Mouse (Mus musculus) kidney, adult 9 months (tissue): ENCODE data around the gene Rpl5.

Experiments used
- DNase-seq: peaks from one replicate; pipeline ENCODE4 v3.0.0; 2022

Gene Rpl5

GRCm38 (mm10) chr5:107900206-107901013 is at the start of gene Rpl5:
Gene Rpl5 (plus strand): TSS chr5:107900502.
- peak; percentile 97 for DNase-seq

DNA sequence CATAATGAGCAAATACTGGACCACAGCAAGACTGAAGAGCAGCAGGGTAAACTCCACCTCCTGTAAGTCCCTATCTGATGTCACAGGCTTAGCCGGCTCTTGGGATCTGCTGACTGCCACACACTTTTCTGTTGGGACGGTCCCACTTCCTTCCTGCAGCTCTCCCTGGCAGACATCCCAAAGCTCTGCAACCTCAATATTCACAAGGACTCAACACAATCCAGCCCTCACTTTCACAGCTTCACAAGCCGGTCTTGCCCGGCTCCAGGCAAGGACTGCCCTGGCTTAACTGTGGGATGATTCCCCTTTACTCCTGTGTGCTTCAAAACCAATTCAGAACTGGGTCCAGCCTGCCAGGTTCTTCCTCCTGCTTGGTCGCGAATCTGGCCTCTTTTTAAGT is 46.5 kb upstream of the Rpl5 start:
- peak; percentile 45 for DNase-seq

GRCm38 (mm10) chr5:107854556-107854955 is 45.7 kb upstream of the Rpl5 start:
- DNase-seq, result no peak

GRCm38 (mm10) chr5:107855546-107855945 is 44.8 kb upstream of the Rpl5 start:
- DNase-seq, result no peak

DNA sequence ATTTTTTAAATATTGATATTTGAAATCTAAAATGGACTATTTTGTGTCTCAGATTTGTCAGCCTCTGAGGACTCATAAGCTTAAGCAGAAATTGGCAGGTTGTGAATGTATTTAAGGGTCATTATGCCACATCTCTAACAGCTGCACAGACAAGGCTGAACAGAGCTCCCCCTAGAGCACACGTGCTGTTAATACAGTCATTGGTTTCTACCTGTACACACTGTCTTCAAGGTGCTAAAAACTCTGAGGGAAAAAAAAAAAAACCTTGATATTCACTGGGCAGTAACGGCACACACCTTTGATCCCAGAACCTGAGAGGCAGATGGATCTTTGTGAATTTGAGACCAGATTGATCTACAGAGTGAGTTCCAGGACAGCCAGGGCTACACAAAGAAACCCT is 41.3 kb upstream of the Rpl5 start:
- no peak for DNase-seq

DNA sequence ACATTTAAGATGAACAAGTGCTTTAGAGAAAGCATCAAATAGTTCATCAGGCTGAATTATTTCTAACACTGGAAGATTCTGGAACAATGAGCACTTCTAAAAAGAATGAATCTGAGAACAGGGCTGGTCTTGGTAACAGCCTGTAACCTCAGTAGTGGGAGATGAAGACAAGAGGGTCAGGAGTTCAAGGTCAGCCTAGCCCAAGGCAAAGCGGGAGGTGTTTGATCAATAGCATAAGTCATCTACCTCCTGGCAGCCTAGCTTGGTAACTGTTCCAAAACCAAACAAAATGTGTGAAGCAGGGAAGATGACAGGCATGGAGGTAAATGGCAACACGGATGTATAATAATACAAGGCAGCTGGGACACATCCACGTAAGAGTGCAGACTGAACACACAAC is 36.3 kb upstream of the Rpl5 start:
- DNase-seq, result no peak

GRCm38 (mm10) chr5:107866127-107867126 is 33.9 kb upstream of the Rpl5 start:
- peak; percentile 50 for DNase-seq

DNA sequence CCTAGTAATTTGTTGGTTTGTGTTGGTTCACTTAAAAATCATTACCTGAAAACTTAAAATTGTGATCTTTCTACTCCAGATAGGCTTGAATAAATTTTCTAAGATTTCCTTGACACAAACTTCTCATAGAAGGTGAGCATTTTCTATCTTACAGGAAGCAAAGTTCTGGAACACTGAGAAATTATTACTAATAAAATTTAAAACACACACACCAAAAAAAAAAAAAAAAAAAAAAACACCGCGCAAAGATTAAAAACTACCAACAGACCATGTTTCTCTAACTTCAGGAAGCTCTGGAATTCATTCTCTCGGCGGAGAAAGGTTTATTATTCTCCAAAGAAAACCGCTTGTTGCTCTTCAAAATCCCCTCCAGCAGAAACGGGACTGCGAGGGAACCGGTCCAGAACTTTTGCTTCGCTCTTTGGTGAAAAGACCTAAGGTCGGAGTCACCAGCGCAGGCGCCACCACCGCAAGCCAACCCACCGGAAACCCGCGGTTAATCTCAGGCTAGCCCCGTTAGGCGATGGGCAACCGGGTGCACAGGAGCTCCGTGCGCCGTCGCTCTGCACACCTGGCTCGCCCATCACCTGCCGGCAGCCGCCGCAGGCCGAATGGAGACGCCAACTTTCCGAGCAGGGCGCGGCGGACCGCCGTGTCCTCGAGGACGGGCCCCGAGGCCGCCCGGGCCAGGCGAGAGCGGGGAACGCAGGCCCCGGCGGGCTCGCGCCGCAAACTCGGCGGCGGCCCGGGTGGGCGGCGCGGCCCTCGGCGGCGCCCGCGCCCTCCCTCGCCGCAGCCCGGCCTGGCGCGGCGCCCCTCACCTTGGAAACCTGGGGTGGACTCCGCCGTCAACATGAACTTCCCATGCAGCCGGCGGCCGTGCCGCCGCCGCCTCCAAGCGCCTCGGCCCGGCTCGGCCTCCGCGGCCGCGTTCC is 32.1 kb upstream of the Rpl5 start:
- peak; percentile 79 for DNase-seq

- peak; percentile 97 for DNase-seq
Measured at GRCm38 (mm10) chr5:107868905-107869424, 31.3 kb upstream of the Rpl5 start.

GRCm38 (mm10) chr5:107869701-107870100 is 30.6 kb upstream of the Rpl5 start:
- DNase-seq, result no peak

- no peak for DNase-seq
Measured at GRCm38 (mm10) chr5:107873330-107873729, 27.0 kb upstream of the Rpl5 start.

DNA sequence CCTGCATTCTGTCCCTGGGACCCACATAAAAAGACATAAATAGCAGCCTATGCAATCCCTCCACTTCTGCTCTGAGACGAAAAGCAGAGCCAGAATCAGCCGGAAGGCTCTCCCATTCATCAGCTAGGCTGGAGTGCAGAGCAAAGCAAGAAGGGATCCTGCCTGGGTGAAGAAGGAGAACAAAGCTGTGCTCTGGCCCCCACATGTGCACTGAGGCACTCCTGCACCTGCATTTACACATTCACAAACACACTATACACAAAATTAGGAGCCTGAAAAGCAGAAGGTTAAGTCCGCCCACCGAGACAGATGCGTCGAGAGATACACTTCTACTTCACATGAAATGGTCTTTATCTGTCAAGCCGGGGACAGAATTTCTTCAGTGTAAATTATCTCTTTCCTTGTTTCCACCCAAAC is 26.4 kb upstream of the Rpl5 start:
- DNase-seq, result no peak

- DNase-seq, result peak; percentile 74
Measured at GRCm38 (mm10) chr5:107874561-107875260, 25.6 kb upstream of the Rpl5 start, which contains the start of gene Evi5. Gene Evi5 (minus strand): TSS chr5:107875107.

DNA sequence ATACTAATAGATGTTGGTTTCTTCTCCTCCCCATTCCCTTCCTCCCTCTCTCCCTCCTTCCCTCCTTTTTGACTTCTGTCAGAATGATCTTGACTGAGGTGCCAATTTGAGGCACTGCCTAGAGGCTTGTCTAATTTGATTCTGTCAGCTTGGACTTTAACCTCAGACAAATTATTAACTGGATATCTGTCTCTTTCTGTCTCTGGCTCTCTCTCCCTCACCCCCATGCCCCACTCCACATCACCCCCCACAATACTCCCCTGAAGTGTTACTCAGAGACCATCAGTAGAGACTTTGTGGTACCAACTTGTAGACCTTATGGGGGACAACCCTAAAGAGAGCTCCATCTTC is 25.1 kb upstream of the Rpl5 start:
- peak; percentile 83 for DNase-seq

DNA sequence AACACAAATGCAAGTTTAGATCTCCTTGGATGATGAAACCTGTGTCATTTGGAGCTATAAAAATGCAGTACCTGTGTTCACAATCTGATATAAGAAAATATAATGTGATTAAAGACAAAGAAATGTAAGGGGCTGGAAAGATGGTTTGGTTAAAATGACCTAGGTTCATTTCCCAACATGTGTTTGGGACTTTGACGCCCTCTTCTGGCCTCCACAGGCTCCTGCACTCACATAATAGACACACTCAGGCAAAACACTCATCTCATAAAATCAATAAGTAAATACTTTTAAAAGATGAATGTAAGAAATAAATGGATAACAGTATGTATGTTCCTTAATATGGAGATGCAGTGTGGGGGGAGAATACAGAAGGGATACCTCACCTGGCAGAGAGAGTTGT is 23.2 kb upstream of the Rpl5 start:
- DNase-seq, result no peak

DNA sequence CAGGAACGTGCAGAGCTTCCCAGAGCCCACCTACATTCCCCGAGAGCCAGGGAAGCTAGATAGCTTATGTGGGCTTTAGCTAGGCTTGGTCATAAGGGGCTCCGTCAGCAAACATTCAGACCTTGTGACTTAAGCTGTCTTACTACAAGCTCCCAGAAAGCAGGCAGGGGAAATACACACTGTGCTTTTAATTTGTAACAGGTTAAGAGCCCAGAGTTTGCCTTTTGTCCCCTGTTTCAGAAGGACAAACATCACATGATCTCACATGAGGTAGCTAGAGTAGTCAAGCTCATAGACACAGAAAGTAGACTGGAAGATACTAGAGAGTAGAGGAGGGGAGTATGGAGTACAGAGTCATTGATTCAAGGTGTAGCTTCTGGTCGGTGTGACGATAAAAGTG is 19.6 kb upstream of the Rpl5 start:
- DNase-seq, result peak; percentile 93

GRCm38 (mm10) chr5:107889994-107890888 is 10.1 kb upstream of the Rpl5 start:
- DNase-seq, result peak; percentile 94

GRCm38 (mm10) chr5:107891515-107891914 is 8.8 kb upstream of the Rpl5 start:
- peak; percentile 42 for DNase-seq

DNA sequence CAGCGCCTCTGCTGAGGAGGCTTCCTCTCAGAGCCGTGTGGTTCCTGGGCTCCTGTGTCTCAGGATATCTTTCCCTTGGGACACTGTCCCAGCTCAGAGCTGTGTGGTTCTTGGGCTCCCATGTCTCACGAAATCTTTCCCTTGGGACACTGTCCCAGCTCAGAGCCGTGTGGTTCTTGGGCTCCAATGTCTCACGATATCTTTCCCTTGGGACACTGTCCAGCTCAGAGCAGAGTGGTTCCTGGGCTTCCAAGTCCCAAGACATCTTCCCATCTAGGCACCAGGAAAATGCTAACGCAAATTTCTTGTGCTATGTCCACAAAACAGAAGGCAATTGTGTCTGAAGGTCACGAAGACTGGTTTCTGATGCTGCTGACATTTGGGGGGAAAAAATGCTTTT is 5.6 kb upstream of the Rpl5 start:
- no peak for DNase-seq

DNA sequence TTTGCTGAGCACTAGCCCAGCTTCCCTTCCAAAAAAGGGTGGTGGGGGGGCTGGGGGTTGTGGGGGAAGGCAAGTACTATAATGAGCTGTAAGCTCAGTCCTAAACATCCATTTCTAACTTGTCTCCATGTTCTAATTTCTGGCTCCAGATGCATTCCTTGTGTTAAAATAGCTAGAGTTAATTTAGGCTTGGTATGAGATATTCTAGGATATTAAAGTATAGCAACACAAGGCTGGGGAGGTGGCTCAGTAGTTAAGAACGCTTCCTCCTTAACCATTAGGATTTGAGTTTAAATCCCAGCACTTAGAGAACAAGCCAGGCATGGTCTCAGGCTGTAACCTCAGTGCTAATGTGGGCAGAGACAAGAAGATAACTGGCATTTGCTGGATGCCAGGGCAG is 4.0 kb upstream of the Rpl5 start:
- no peak for DNase-seq
